Mouse (Mus musculus) heart, postnatal 14 days (tissue): ENCODE results near the gene Slc25a35. TPM values are rescaled to one million over a fixed set of nuclear protein-coding genes. Genes with fewer than 3 reads are reported as not detected.
"Not testable (repeated sequence)": the region's sequence is repeated elsewhere in the genome, so short reads cannot be mapped to it uniquely, and the experiment has no call there.

Source experiments
- DNase-seq, 2 experiments: peaks; one replicate each; pipeline ENCODE4 v3.0.0; 2021 to 2022
- intact Hi-C: fragments of 180-260 bp; cut with DNase I; formaldehyde crosslinking; loops from one replicate; pipeline ENCODE4 v1.15.1; 2025
- total RNA-seq, 2 experiments: library from RNA; stranded (reverse); gene quantifications; 2 replicates each; pipeline ENCODE4 v1.2.3; 2021

Slc25a35 gene
- total RNA-seq, 2 experiments from 2014 or later = 4.5 to 5.5 TPM

DNA sequence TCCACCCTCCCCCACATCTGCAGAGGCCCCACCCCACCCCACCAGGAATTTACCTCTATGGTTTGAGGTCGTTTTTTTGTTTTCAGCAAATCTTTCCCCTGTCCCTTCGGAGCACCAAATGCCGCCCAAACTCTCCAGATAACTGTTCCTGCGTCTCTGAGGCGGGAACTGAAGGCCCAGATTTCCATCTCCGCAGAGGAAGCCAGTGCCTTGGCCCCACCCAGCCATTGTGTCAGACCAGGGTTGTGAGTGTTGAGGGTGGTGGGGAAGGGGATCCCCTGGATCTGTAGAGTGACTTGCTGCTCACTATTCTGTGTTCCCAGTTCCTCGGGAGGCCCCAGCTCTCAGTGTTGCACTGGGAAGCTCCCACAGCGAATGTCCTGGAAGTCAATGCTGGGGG is 10.6 kb upstream of the Slc25a35 start, which contains the start of gene Arhgef15:
Gene Arhgef15, minus strand, starts transcription at position 173 of the 400 bp plus-strand sequence.
- intact Hi-C loops = no loop called here
- peak in 1 of 2 experiments; percentile 35 for DNase-seq

DNA sequence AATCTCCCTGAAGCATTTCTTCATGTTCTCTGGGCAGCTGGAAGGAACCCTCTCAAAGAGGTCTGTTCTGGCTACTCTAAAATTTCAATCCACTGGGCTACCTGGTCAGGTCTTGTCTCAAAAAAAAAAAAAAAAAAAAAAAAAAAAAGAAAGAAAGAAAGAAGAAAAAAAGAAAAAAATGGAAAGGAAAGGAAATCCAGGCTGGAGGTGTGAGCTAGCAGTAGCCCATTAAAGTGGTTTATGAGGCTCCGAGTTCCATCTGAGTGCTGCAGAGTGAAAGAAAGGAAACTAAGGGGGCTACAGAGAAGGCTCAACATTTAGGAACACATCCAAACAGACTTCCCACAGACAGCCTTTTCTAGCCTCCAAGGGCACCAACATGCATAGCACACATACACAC is 10.0 kb upstream of the Slc25a35 start:
- intact Hi-C loops = no loop called here
- DNase-seq = no peak

DNA sequence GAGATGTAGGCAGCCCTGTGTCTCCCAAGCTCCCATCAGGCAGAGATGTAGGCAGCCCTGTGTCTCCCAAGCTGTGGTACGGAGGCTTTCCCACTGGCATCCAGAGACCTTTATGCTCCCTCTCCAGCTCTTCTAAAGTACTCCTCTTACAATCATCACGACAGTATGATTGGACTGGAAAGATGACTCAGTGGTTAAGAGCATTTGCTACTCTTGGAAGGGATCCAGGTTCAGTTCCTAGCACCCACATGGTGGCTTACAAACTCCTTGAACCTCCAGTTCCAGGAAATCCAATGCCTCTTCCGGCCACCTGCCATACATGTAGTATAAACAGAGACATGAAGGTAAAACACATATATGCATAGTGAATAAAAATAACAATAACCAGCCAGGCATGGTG is 6.3 kb upstream of the Slc25a35 start:
- intact Hi-C loops = no loop called here
- DNase-seq = no peak

DNA sequence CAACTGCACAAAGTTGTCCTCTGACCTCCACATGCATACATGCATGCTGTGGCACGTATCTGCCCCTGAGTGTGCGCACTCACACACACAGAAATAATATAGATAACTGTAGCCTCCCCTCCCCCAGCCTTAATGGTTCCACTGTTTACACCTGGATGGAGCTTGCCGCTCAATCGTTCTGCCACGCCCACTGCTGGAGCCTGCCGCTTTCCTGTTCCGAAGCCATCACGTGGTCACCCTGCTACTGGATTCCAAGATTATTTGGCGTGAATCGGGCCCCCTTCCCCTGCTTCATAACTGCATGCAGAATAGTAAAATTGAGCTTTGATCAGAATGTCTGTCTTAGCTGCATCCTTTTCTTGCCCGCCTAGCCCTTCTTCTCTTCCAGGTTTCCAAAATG is 5.8 kb upstream of the Slc25a35 start:
- intact Hi-C loops, DNase-seq: not testable (repeated sequence)

DNA sequence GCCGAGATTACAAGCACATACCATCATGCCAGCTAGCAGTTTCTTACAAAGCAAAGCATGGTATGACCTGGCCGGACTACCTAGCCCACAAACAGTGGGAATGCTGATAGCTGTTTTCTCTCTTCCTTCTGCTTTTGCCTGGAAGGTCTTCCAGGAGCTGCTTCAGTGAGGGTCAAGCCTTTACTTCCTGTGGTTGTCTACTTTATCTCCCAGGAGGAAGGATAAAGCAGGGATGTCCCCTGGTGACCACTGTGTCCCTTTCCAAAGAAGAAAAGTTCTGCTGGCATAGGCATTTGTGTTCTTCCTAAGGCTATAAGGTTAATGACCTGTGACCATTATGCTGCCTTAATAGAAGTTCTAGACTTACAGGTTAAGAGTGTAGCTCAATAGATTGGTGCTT is 4.5 kb upstream of the Slc25a35 start:
- no peak for DNase-seq
- intact Hi-C loops = no loop called here

DNA sequence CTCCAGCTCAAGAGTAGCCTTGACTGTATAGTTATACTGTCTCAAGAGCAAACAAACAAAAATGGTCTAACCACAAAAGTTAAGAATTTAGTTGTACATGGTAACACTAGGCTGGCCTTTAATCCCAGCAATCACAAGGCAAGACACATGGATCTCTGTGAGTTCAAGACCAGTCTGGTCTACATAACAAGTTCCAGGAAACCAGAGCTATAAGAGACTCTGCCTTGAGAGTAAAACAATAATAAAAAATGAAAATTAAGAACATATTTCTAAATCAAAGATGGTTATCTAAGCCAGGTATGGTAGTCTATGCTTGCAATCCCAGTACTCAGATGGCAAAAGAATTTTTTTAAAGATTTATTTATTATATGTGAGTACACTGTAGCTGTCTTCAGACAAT is 2.9 kb upstream of the Slc25a35 start:
- intact Hi-C loops = loop anchor here (5.0 kb wide), 2 partner anchors 63 to 67 kb away; partner anchors contain the start of gene Rpl26
- no peak for DNase-seq

GRCm38 (mm10) chr11:68965845-68966244 is 2.1 kb upstream of the Slc25a35 start:
- peak; percentile 54 to 78 for DNase-seq
- intact Hi-C loops = loop anchor here (2.0 to 5.0 kb wide), 3 partner anchors 15 to 66 kb away; partner anchors contain the start of gene Rpl26

GRCm38 (mm10) chr11:68966554-68966953 is 1.4 kb upstream of the Slc25a35 start:
- intact Hi-C loops = loop anchor here (2.0 to 5.0 kb wide), 3 partner anchors 14 to 66 kb away; partner anchors contain the start of gene Rpl26
- no peak for DNase-seq

GRCm38 (mm10) chr11:68968752-68969151 is 821 bp downstream of the Slc25a35 start:
- intact Hi-C loops = loop anchor here (5.0 kb wide), 2 partner anchors 64 to 66 kb away; partner anchors contain the start of gene Rpl26
- no peak for DNase-seq

DNA sequence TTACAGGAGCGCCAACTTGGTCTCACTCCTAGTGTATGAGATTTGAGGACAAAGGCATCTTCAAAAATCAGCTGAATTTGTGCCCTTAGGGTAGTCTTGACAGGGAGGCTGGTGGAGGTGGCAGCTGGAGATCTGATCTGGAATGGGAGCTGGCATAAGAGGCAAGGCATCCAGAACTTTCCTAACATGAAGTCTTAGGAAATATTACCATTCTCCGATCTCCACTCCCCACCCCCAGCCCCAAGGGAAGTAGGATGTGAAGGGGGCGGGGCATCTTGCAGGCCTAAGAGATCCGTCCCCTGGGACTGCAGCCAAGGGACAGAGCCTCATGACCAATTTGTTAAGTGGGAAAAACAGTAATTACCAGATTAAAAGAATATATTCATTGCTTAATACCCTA is 2.3 kb downstream of the Slc25a35 start:
- intact Hi-C loops = no loop called here
- peak; percentile 45 to 52 for DNase-seq

- intact Hi-C loops = not testable (repeated sequence)
- DNase-seq = peak; percentile 85 to 90
Observed at GRCm38 (mm10) chr11:68973250-68974058, 5.5 kb downstream of the Slc25a35 start.

DNA sequence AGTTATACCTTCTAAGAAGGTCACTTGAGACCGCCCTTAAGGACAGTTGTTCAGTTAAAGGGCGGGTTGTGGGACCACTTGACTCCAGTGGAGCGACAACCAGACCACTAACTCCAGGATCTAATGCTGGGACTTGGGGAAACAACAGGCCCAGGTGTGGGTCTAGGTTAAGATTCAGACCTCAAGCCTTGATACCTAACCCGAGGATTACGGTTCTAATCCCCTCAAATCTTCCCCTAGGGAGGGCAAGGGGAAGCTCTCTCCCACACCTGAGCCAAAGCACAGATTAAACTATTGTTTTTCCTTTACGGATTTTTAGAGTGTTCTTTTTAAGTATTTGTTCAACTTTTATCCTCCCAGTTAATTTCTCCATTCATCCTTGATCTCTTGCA is 6.1 kb downstream of the Slc25a35 start:
- no peak for DNase-seq
- intact Hi-C loops = no loop called here

- intact Hi-C loops = no loop called here
- no peak for DNase-seq
Observed at GRCm38 (mm10) chr11:68975085-68975484, 7.2 kb downstream of the Slc25a35 start, which contains the start of gene Rangrf. Gene Rangrf (minus strand): TSS chr11:68975185.

GRCm38 (mm10) chr11:68975601-68976000 is 7.7 kb downstream of the Slc25a35 start:
- intact Hi-C loops = no loop called here

GRCm38 (mm10) chr11:68979320-68979733 is 11.4 kb downstream of the Slc25a35 start:
- DNase-seq = no peak
- intact Hi-C loops = no loop called here

More at GRCm38 (mm10) chr11:68975601-68976000, 7.7 kb downstream of the Slc25a35 start:
- DNase-seq = no peak

DNA sequence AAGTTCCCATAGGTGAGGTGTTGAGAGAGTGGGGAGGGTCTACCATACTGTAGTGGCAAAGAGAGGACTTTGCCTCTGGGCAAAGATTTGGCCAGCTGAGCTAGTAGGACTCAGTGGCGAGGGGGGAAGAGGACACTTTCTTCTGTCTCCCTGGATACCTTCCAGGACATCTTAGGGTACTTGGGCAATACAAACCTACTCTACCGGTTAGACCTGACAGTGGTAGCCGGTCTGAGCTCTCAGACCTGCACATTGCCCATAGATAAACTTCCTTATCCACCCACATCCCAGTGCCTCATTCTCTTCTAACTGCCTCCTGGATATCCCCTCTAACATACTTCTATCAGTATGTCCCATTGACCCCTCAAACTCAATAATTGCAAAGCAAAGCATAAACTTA is 13.0 kb downstream of the Slc25a35 start:
- no peak for DNase-seq
- intact Hi-C loops = loop anchor here (2.0 kb wide), 1 partner anchor 14 kb away; no protein-coding TSS in a partner anchor

- DNase-seq = peak; percentile 79 to 87
- intact Hi-C loops = loop anchor here (1.0 kb wide), 1 partner anchor 79 kb away; no protein-coding TSS in a partner anchor
Observed at GRCm38 (mm10) chr11:68982639-68983369, 14.9 kb downstream of the Slc25a35 start.

DNA sequence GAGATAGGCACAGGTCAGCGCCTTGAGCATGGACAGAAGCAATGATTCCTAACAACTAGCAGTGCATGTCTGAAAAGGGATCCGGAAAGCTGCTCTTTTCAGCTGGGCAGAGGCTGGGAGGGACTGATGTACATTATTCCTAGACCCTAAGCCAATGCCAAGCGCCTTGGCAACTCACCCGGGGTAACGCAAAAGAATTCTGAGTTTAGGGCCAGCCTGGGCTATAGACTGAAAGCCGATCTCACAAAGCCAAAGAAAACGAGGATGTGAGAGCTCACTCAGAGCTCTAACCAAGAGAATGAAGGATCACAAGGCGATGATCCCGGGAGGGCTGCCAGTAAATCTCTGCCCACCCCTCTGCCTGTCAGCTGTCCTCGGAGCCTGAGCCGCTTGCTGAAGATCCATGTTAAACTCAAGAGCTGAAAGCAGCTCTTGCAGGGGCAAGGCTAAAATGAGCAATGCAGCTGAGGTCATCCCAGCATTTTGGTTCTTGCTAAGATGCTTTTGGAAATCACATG is 19.5 kb downstream of the Slc25a35 start:
- no peak for DNase-seq

DNA sequence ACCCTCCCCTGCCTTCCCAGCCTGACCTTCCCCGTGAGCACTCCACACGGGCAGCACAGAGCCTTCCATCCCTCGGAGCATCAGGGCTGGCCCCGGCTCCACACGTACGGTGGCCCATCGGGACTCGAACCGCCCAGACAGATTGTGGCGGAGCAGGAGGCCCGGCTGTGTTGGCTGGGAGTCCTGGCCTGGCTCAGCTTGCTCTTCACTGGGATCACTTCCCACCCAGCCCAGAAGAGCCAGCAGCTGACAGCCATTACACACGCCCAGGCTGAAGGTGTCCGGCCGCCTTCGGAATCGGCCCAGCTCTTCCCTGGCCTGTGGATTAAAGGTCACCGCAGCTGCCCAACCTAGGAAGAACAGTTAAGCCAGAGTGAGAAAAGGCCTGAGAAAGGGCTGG is 20.4 kb downstream of the Slc25a35 start:
- peak in 1 of 2 experiments; percentile 34 for DNase-seq
- intact Hi-C loops = no loop called here

More for the DNA sequence above, 19.5 kb downstream of the Slc25a35 start:
- intact Hi-C loops = no loop called here

DNA sequence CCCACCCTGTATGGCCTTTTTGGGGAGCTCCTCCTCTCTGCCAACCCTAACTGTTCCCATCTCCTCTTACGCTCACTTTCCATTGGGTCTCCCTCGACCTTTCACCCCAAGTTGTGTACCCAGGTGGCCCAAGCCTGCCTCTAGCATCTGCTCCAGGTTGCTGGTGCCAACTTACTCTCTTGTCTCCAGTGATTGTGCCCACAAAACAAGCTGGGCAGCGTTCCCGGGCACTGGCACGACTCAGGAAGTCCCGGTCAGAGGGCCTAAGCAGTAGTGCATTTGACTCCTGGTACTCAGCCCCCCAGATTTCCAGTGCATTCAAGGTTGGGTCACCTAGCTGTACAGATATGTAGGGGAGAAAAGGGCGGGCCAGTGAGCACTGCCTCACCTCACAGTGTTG is 25.2 kb downstream of the Slc25a35 start:
- no peak for DNase-seq

GRCm38 (mm10) chr11:68994377-68994776 is 26.4 kb downstream of the Slc25a35 start:
- intact Hi-C loops = no loop called here
- no peak for DNase-seq

More for the DNA sequence above, 25.2 kb downstream of the Slc25a35 start:
- intact Hi-C loops = no loop called here
